Mouse (Mus musculus) liver, adult 2 months (tissue): Measurements from ENCODE around the gene Ercc6.

Source experiments
- CTCF ChIP-seq: fragments of 200-500 bp; IDR thresholded peaks from 2 replicates; pipeline ENCODE4 v1.5.1; 2011; ENCODE audit warnings: low read depth, low read length, control low read depth
- POLR2A ChIP-seq: fragments of 200-500 bp; IDR thresholded peaks from 2 replicates; pipeline ENCODE4 v1.6.1; 2011; ENCODE audit warnings: low read length, control low read depth; ENCODE audit not compliant: insufficient read depth; ENCODE audit errors: extremely low read depth

GRCm38 (mm10) chr14:32529036-32529435 is 15.7 kb downstream of the Ercc6 start:
- TF ChIP-seq POLR2A, result no peak
- no peak for TF ChIP-seq CTCF
